Mouse (Mus musculus) embryo, embryonic 10.5 days (tissue): ENCODE measurements around the gene Camta1.

Experiments used
- DNase-seq: peaks from one replicate; pipeline ENCODE4 v3.0.0-alpha.2; 2015; ENCODE audit warnings: low spot score

Gene Camta1

DNA sequence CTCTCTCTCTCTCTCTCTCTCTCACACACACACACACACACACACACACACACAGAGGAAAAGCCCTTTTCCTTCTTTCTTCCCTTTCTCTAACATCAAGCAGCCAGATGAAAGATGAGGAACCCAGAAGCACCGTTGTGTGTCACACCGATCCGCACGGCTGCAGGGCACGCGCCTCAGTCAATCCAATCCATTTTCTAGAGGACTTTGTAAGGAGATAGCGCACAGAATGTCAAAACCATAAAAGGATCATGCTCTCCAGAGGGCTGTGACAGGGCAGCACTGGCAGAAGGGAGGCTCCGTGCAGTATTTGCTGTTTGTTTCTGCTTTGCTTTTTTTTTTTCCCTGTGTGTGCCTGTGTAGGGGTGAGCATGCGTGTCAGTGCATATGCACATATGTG, 258.1 kb downstream of the Camta1 start:
- DNase-seq, result no peak

DNA sequence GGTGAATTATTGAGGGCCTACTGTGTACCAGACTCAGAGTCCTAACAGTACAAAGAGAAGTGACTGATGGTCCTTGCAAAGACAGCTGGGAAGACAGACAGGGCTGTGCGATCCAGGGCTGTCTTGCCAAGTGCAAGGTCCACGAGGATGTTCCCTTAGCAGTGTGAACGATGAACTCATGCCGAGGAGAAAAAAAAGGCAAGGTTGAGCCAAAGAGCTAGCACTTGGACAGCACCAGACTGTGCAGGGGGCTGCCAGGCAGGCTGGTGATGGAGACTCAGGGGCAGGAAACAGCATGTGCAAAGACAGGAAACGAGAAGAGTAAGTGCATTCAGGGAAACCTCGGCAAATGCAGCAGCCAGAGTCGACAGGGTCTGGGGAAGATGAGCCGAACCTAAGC, 266.6 kb downstream of the Camta1 start:
- DNase-seq, result no peak

DNA sequence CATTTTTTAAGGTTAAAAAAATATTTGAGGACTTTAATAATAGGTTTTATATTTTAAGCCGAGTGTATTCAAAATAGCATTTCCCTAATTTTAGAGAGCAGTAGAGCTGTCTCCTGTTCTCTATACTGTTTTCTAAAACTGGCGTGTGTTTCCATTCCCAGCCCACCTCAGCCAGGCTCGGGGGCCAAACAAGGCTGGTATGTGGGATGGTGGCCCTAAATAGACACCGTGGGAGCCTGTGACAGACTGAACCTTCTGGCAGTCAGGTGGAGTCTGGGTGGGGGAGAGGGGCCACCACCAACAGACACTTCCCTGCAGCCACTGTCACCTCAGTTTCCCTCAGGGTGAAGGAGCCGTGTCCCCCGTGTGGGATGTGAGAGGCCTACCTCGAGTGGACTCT, 268.6 kb downstream of the Camta1 start:
- DNase-seq, result no peak

DNA sequence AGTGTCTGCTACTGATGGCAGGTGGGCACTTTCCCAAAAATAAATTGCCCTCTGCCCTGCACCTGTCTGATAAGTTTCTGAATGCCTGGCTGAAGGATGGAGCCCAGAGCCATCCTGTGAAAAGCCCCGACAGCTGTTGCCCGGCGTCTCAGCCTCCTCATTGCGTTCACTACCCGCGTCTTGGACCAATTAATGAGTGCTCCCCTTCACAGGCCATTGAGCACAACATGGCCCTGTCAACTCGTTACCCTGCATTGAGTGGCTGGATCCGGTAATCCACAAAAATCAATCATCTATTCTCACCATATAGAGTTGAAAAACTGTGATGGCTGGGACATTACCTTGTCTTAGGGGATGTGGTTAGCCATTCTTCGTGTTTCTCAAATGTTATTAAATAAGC, 275.6 kb downstream of the Camta1 start:
- DNase-seq, result peak; percentile 17

DNA sequence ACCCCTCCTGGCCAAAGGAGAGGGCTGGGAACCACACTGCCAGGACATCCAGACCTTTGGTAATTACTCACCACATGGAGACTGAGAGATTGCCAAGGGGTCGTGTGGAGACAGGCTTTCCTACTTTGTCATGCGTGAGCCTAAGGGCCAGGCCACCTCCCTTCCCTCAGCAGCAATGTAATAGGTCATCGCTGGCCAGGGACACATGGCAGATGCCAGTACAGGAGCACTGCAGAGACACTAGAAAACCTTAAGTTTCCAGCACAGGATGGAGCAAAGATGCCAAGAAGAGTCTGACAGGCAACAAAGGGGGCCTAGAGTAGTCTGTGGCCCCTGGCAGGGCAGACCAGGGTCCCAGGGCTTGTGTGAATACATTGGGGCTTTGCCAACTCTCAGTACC, 283.7 kb downstream of the Camta1 start:
- DNase-seq, result no peak

DNA sequence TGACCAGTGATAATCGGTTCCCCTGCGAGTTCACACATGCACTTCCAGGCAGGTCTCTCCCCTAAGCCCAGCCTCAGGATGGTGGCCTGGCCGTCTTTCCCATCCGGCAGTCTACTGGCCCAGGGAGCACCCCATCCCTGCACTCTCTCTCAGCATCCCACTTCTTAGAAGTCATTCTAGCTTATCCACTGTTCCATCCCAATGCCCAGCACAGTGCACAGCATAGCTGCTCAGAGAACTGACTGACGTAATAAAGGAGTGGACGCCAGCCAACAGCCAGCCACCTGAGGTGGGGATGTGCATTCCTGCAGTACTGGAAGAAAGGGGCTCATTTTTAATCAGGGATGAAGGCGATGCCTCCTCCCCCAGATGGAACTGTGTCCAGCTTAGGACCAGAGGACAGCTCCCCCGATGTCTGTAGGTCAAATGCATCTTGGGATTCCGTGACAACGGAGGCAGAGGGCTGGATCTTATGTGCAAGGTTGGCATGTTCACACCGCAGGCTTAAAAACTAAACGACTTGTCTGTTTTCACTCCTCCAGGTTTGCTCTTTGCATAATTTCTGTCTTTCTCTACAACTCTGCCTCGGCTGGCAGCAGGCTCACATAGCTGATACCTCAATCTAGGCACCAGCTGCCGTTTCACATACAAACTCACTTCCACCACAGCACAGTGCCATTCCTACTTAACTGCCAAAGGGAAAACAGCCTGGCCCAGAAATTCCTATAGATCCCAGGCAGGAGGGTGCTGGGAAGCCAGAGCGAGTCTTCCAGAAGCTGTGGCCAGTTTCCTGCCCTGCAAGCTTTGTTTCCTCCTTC, 285.2 kb downstream of the Camta1 start:
- no peak for DNase-seq

DNA sequence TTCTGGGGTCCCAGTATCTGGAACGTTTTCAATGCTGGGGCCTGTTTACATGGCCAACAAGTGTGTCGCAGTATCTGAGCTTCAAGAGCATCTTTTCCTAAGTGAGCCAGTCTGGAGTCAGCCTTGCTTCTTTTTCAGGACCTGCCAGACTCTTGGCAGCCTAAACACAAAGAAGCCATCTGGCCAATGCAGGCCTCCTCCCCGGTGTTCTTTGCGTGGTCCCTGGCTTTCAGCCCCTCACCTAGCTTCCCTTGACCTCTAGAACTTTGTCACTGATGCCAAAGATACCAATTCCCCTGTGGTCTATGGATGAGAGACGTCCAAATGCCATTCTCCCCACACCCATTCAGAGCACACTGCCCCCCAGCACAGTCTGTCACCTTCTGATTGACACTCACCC, 289.0 kb downstream of the Camta1 start:
- DNase-seq, result no peak

DNA sequence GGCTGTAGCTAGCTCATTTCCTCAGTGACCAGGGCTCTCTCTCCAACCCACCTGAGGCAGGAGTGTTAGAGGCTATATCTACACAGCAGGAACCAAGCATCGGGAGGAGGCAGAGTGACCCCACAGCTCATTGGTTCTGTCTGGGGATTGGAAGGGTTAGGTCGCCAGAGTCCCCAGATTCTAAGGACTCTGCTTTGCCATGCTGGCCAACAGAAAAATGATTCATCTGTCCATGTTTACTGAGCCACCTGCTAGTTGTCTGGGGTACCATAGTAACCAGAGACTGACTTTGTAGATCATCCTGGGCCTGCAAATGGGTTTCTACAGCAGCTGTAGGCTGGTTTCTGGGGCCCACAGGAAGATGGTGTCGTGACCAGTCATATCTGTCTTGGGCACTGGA, 292.1 kb downstream of the Camta1 start:
- no peak for DNase-seq

DNA sequence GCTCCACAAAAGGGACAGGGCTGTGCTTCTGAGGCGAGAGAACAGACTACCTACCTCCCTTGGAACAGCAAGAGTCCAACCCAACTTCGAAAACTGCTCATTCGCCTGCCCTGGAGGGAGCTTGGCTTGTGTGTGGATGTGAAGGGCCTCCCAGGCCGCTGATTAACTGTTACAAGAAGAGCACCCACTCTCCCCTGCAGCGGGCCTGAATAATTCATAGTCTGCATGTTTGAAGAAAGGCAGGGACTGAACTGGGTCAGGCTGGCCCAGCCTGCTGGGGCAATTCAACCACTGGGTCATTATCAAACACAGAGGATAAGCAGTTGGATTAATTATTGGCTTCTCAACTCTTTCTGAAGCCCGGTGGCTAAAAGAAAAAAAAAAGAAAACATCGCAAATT, 292.8 kb downstream of the Camta1 start:
- DNase-seq, result no peak

DNA sequence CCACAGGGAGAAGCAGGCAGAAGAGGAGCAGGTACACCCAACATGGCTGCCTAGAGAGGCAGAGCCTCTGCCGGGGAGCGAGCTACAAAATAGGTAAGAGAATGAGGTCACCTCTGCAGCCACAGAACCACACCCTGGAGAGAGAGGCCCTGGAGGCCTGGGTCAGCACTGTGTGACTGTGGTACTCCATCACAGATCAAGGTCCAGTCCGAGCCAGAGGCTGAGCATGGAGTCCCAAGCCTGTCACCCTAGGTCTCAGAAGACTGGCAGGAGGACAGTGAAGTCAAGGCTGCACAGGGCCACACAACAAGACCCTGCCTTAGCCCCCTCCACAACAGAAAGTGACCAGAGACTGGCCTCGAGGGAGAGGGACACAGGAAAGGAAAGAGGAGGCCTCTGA, 294.6 kb downstream of the Camta1 start:
- no peak for DNase-seq

DNA sequence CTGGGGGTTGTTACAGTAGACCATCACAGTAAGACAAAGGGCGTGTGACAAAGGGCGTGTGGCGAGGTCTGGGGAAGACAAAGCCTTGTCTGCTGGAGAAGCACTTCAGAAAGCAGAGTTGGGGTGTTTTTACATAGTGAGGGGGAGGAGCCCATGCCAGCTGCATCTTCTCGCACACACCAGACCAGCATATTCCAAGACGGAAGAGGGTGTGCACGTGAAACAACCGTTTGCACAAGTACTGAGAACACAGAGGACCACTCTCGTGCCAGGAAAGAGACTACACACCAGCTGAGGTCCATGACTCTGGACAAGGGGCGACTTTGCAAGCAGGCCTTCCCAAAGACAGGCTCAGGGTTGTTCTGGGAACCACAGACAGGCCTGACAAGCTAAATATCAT, 306.2 kb downstream of the Camta1 start:
- DNase-seq, result no peak

DNA sequence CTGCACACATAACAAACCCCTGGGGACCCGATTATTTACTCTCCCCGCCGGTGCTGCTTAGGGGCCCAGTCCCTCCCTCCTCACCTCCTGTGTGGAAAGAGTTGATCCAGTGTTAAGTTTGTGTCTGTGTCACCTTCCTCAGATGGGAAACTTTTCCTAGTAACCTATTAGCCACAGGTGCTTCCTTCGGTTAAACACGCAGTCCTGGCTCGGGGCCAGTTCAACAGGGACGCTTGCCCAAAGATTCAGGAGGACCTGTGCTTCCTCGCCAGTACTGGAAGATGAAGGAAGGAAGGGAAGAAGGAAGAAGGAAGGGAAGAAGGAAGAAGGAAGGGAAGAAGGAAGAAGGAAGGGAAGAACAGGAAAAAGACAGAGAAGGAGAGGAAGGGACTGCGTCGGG, 312.2 kb downstream of the Camta1 start:
- no peak for DNase-seq

DNA sequence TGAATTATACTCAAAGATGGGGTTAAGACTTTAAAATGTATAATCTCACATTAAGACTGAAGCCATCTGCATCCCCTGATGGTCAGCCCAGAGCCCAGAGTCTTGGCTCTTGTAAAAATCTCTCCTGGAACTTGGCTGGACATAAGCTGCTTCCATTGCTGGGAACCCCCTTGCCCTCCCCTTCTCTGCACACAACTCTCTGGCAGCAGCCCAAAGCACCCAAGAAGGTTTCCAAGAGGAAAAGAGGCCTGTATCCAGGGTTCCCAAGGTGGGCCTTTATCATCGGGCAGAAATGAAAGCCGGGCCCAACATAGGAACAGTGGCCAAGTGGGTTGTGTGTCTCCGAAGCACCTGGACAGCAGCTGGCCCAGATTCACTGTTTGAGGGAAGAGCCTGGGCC, 316.2 kb downstream of the Camta1 start:
- no peak for DNase-seq

DNA sequence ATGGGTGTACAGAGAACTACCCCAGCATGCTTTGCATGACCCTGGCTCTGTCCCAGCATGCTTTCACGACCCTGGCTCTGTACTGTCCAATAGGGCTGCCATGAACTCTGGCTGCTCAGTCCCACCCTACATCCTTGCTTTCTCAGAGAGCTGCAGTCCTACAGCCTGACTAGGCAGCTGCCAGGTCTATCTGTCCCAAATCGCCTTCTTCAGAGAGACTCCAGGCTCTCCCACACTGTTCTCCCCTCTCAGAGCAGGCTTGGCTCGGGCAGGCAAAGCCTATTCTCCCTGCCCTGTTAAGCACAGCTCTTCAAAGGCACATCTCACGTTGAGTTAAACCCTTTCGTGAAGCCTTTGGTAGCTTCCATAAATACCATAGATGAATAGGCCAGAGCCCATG, 317.5 kb downstream of the Camta1 start:
- no peak for DNase-seq

DNA sequence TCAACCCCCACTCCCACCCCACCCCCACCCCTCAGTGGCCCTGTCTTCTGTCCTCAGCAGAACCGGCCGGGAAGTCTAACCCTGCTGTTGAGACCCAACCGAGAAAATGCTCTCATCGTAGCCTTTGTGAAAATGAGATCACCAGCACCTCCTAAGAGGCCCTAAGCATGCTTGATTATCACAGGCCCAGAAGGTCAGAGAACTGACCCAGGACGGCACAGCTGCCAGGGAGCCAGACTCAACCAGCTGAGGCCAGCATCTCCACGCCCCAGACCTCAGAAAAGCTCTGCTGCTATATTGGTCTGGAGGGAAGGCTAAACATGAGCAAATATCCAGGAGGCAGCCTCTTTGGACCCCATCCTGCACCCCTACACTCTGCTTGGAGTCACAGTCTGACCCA, 321.1 kb downstream of the Camta1 start:
- no peak for DNase-seq

DNA sequence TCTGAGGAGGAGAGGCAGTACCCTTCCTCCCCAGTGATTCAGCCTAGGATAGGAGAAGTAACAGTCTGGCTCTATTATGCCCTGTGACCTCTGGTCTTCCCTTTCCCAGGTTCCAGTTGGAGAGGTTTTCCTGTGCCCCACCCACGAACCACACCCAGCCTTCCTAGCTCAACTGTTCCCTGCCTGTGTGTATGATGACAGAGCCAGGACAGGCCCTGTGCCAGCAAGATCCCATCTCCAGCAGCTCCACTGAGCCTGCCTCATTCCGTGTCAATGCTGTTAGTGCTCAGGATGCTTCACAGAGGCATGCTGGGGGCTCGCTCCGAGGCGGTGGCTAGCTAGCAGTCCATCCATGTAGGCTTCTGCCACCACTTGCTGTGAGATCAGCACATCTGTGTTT, 321.8 kb downstream of the Camta1 start:
- DNase-seq, result no peak

DNA sequence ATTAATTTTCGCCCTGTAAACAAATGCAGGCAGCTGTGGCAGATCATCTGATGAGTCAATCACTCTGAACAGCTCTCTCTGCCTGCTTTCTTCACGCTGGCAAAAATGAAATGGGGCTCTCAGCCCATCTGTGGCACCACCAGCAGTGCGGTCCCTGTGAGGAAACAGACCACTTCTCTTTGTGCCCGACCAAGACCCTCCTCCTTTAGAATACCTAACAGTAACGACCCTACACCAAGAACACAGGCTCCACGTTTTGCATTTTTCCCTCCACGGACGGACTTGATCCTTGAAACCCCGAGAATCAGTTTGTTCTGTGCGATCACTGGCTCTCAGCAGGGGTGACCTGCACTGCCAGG, 322.5 kb downstream of the Camta1 start:
- no peak for DNase-seq

DNA sequence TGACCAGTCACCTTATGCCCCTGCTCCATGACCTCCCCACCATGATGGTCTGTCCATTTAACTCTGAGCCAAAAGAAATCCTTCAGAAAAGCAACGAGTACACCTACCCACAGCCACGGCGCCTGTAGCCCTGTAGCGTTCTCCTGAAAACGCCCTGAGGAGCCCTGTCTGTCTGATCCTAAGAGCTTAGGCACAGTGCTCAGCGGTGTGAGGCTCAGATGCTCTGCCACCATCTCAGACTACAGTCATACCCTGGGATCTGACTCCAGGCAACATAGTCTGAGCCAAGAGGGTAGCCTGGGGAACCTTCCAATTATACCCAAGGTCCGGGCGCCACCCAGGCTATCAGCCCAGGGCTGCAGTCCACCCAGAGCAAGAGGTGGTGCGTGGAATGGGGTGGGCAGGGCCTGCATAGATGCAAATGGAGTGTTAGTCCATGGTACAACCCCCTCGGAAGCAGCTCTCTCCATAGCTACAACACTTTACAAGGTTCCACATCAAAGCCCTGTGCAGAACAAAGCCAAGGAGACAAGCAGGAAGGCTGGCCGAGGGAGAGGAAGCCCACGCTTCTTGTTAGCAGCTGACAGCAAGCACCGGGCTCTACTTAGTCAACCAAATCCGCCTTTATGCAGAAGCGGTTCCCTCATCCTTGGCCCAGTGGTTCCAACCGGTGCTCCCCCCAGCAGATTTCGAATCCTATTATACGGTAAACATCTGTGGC, 323.1 kb downstream of the Camta1 start:
- DNase-seq, result no peak

DNA sequence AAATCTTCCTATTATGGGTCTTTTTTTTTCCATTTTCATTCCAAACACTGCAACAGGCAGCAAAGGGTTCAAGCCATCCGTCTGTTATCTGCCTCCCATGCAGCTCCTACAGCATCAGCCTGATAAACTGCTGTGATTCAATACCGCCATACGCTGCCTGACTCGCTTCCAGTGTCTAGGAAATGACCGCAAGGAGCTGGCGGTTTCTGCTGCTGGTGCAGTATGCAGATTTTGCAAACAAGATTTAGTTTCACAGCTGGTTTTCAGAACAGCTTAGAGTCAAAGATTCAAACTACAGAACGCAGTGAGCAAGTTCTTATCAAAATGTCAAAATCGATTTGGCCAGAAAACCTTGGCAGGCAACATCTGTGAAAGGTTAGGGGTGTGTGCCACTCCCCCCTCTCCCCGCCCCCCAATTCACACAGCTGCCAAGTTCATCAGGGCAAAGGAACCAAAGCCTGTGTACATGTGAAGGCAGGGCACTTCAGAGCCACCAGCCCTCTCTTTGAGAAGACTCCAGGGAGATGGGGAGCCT, 325.7 kb downstream of the Camta1 start:
- peak; percentile 43 for DNase-seq

DNA sequence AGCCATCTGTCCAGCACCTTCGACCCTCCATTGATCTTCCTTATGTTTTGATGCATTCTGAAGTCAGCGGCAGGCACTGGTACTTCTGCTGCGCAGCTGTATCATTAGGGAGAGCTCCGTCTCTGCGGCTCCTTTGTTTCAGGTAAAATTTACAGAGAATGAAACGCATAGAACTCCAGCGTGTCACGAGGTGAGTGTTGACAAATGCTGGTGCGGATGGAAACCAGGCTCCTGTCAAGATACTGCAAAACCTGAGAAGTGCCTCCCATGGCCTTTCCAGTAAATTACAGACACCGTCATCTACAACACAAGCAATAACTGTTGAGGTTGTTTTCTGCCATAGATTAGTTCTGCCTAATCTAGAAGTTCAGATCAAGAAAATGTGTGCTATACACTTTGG, 328.2 kb downstream of the Camta1 start:
- no peak for DNase-seq

DNA sequence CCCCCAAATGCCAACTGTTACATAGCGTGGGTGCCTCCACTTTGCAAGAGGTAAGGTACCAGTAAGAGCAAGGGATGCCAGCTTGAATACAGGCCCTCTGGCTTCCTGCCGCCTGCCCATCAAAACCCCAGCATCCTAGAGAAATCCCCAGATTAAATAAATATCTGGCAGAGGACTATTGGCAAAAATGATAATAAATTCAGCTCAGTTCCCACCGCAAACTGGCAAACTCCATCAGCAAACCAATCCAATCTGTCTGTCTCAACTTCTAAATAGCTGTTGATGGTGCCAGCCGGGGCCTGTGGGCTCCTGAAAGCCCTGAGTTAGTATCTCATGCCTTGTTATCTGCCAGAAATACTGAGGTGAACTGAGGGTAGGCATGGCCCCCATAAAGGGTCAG, 333.2 kb downstream of the Camta1 start:
- no peak for DNase-seq

DNA sequence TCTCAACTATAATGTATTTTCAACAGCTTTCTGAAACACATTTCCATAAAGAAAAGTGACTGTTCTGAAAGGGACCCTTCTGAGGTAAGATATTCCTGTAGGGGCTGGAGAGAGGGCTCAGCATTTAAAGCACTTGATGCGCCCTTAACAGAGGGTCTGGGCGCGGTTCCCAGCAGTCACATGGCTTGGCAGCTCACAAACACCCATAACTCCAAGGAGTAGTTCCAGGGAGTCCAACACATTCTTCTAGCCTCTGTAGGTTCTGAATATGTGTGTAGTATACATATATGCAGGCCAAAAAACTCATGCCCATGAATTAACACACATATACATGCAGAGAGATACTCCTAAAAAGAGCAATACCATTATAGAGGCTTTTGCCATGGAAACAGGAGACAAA, 333.9 kb downstream of the Camta1 start:
- no peak for DNase-seq

DNA sequence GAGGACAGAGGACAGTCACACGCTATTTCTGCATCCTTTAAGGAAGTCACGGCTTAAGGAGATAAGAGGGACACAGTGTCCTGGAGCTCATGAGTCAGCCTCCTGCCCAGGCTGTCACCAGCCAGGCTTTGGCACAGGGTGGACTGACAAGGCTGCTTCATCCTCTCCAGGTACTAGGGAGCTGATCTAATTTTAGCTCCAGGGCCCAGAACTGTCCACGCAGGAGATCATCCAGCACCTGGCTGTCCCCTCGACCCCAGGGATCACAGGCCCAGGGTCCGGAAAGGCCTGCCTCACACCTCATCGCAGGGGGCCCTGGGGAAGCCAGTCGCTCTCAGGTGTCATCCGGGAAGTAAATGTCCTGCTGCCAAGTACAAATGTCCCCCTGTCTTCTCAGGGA, 341.6 kb downstream of the Camta1 start:
- no peak for DNase-seq

DNA sequence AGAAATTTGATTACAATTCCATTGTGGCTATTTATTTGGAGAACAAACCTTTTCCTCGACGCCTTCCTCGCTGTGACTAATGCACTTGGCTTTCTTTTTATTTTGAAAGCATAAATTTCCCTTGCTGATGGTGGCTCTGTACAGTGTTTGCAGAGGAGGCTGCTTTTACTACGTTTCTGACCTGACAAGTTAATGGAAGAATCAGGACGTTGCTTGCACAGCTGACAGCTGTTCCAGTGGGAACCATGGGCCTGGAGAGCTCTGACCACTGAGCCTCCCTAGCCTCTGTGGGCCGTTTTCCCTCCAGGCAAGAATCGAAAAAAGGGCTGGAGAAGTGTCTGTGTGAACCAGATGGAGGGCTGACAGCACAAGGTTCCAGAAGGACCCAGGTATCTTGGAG, 342.7 kb downstream of the Camta1 start:
- DNase-seq, result no peak
